Mouse (Mus musculus): ENCODE results near the gene Tbx18. TPM values are rescaled to one million over a fixed set of nuclear protein-coding genes. Genes with fewer than 3 reads are reported as not detected.

Gene Tbx18
- total RNA-seq (2012; rRNA removed) (not detected in 2 replicates), polyA plus RNA-seq (2012; ENCODE audit: insufficient read depth in 1 of 2, insufficient read length in 2 of 2, low read depth in 1 of 2, low replicate concordance in 2 of 2, missing spikeins in 1 of 2) (not detected)

GRCm38 (mm10) chr9:87730961-87731535 is at the start of gene Tbx18:
Tbx18 (minus strand) TSS chr9:87731260.
- H3K9me3 ChIP-seq (replicated peaks; ENCODE audit: insufficient read depth, low read length), result no peaks in the 10 kb centered on the region
- no peak within 1 kb of the TSS for H3K27ac ChIP-seq (ENCODE audit: control insufficient read depth, low read depth, low read length)
- no peaks in the 10 kb centered on the region for H3K36me3 ChIP-seq (ENCODE audit: control insufficient read depth in 1 of 2, insufficient read depth in 2 of 2, low read length in 2 of 2)
- no peaks in the 10 kb centered on the region for H3K27me3 ChIP-seq (ENCODE audit: control insufficient read depth in 1 of 2, insufficient read depth in 2 of 2, low read length in 2 of 2)
- TF ChIP-seq CHD2 (IDR thresholded peaks at IDR 0.05; ENCODE audit: low read length) (no peak), ZC3H11A (IDR thresholded peaks at IDR 0.05; ENCODE audit: low read depth, low read length) (no peak), E2F4 (IDR thresholded peaks at IDR 0.05; ENCODE audit: borderline replicate concordance, low read depth, low read length) (no peak), GABPA (IDR thresholded peaks at IDR 0.05; ENCODE audit: low read depth, low read length) (no peak), MXI1 (IDR thresholded peaks at IDR 0.05; ENCODE audit: low read depth, low read length) (no peak), TCF12 (IDR thresholded peaks at IDR 0.05; ENCODE audit: low read depth, low read length) (no peak), POLR2AphosphoS5 (IDR thresholded peaks at IDR 0.05; ENCODE audit: borderline replicate concordance, low read depth, low read length) (no peak), MAZ (IDR thresholded peaks at IDR 0.05; ENCODE audit: low read depth, low read length) (no peak), CTCF (IDR thresholded peaks at IDR 0.05 in 2 of 3, conservative IDR thresholded peaks at IDR 0.05 in 1 of 3; ENCODE audit: control insufficient read depth in 1 of 3, insufficient read depth in 1 of 3, low read depth in 2 of 3, low read length in 3 of 3, poor library complexity in 1 of 3, severe bottlenecking in 1 of 3) (no peak)
- H3K9ac ChIP-seq (ENCODE audit: control insufficient read depth, low read depth, low read length, poor library complexity, severe bottlenecking), result no peak within 1 kb of the TSS
- no peaks in the 10 kb centered on the region for H3K79me2 ChIP-seq (ENCODE audit: control insufficient read depth, insufficient read depth, low read length, poor library complexity)
- no peak for DNase-seq (ENCODE audit: low read depth, low spot score)
- H3K4me3 ChIP-seq (ENCODE audit: control insufficient read depth in 1 of 2, insufficient read depth in 1 of 2, low read depth in 2 of 2, low read length in 2 of 2), result no peak within 1 kb of the TSS
- no peaks in the 10 kb centered on the region for H3K4me1 ChIP-seq (ENCODE audit: control insufficient read depth in 1 of 2, insufficient read depth in 2 of 2, low read length in 2 of 2)

GRCm38 (mm10) chr9:87773951-87774350 is 42.9 kb upstream of the Tbx18 start:
- no peaks in the 10 kb centered on the region for H3K27me3 ChIP-seq (ENCODE audit: control insufficient read depth in 1 of 2, insufficient read depth in 2 of 2, low read length in 2 of 2)
- TF ChIP-seq CTCF (IDR thresholded peaks at IDR 0.05 in 2 of 3, conservative IDR thresholded peaks at IDR 0.05 in 1 of 3; ENCODE audit: control insufficient read depth in 1 of 3, insufficient read depth in 1 of 3, low read depth in 2 of 3, low read length in 3 of 3, poor library complexity in 1 of 3, severe bottlenecking in 1 of 3) (no peak), MAX (IDR thresholded peaks at IDR 0.05; ENCODE audit: low read length) (no peak), KAT2A (conservative IDR thresholded peaks at IDR 0.05; ENCODE audit: low read depth, low read length) (no peak), JUND (IDR thresholded peaks at IDR 0.05; ENCODE audit: low read depth, low read length) (no peak), EP300 (IDR thresholded peaks at IDR 0.05; ENCODE audit: low read depth in 1 of 2, low read length in 2 of 2) (no peak), BHLHE40 (IDR thresholded peaks at IDR 0.05; ENCODE audit: borderline replicate concordance, low read depth, low read length) (no peak), ETS1 (IDR thresholded peaks at IDR 0.05; ENCODE audit: low read depth, low read length) (no peak), POLR2AphosphoS2 (IDR thresholded peaks at IDR 0.05; ENCODE audit: low read length) (no peak), ZMIZ1 (IDR thresholded peaks at IDR 0.05; ENCODE audit: low read depth, low read length) (no peak), NRF1 (IDR thresholded peaks at IDR 0.05; ENCODE audit: insufficient read depth, low read depth, low read length, poor library complexity, severe bottlenecking) (no peak), SMC3 (IDR thresholded peaks at IDR 0.05; ENCODE audit: low read depth, low read length) (no peak), MEF2A (IDR thresholded peaks at IDR 0.05; ENCODE audit: extremely low read depth, insufficient replicate concordance, low read depth, low read length, poor library complexity, severe bottlenecking) (no peak), ELF1 (IDR thresholded peaks at IDR 0.05; ENCODE audit: low read depth, low read length) (no peak), POLR2A (IDR thresholded peaks at IDR 0.05; ENCODE audit: control insufficient read depth in 1 of 2, insufficient read depth in 1 of 2, low read depth in 1 of 2, low read length in 2 of 2, poor library complexity in 1 of 2) (no peak), TBP (IDR thresholded peaks at IDR 0.05; ENCODE audit: low read depth, low read length) (no peak), USF1 (IDR thresholded peaks at IDR 0.05; ENCODE audit: low read depth, low read length) (no peak), ZKSCAN1 (IDR thresholded peaks at IDR 0.05; ENCODE audit: low read depth, low read length) (no peak), SIN3A (IDR thresholded peaks at IDR 0.05; ENCODE audit: low read length) (no peak), ZC3H11A (IDR thresholded peaks at IDR 0.05; ENCODE audit: low read depth, low read length) (no peak), MXI1 (IDR thresholded peaks at IDR 0.05; ENCODE audit: low read depth, low read length) (no peak)
- H3K9me3 ChIP-seq (replicated peaks; ENCODE audit: insufficient read depth, low read length), result no peaks in the 10 kb centered on the region
- no peaks in the 10 kb centered on the region for H3K36me3 ChIP-seq (ENCODE audit: control insufficient read depth in 1 of 2, insufficient read depth in 2 of 2, low read length in 2 of 2)
- no peak overlapping the region for H3K9ac ChIP-seq (ENCODE audit: control insufficient read depth, low read depth, low read length, poor library complexity, severe bottlenecking)
- no peaks in the 10 kb centered on the region for H3K4me1 ChIP-seq (ENCODE audit: control insufficient read depth in 1 of 2, insufficient read depth in 2 of 2, low read length in 2 of 2)
- DNase-seq (ENCODE audit: low read depth, low spot score), result no peak
- H3K4me3 ChIP-seq (ENCODE audit: control insufficient read depth in 1 of 2, insufficient read depth in 1 of 2, low read depth in 2 of 2, low read length in 2 of 2), result no peak overlapping the region
- no peaks in the 10 kb centered on the region for H3K79me2 ChIP-seq (ENCODE audit: control insufficient read depth, insufficient read depth, low read length, poor library complexity)
- H3K27ac ChIP-seq (ENCODE audit: control insufficient read depth, low read depth, low read length), result no peak overlapping the region

All from MEL (cell line).